Mouse (Mus musculus) limb, embryonic 15.5 days (tissue): ENCODE results near the gene Aldh4a1. TPM values are rescaled to one million over a fixed set of nuclear protein-coding genes. Genes with fewer than 3 reads are reported as not detected.

Experiments used
- ATAC-seq: fragments of 200-750 bp; cut with Nextera tagmentation; 2 replicates; pipeline ENCODE4 v1.8.0; 2017; ENCODE audit warnings: low read depth, moderate TSS enrichment; ENCODE audit not compliant: insufficient number of reproducible peaks, low FRiP score, low TSS enrichment
- H3K27ac ChIP-seq: fragments of 300-500 bp; sonication (generic); 2 replicates; pipeline ENCODE4 v1.5.1; 2015; ENCODE audit warnings: moderate library complexity, mild to moderate bottlenecking, inconsistent platforms
- H3K27me3 ChIP-seq: fragments of 300-500 bp; sonication (generic); 2 replicates; pipeline ENCODE4 v1.6.1; 2015; ENCODE audit warnings: inconsistent platforms
- H3K36me3 ChIP-seq: fragments of 300-500 bp; sonication (generic); 2 replicates; pipeline ENCODE4 v1.6.1; 2015; ENCODE audit warnings: inconsistent platforms
- H3K4me1 ChIP-seq: fragments of 300-500 bp; sonication (generic); 2 replicates; pipeline ENCODE4 v1.6.1; 2015; ENCODE audit warnings: inconsistent platforms
- H3K4me2 ChIP-seq: fragments of 300-500 bp; sonication (generic); 2 replicates; pipeline ENCODE4 v1.6.1; 2015; ENCODE audit warnings: mild to moderate bottlenecking, inconsistent platforms
- H3K4me3 ChIP-seq: fragments of 300-500 bp; sonication (generic); 2 replicates; pipeline ENCODE4 v1.5.1; 2015; ENCODE audit warnings: mild to moderate bottlenecking, inconsistent platforms
- H3K9ac ChIP-seq: fragments of 300-500 bp; sonication (generic); 2 replicates; pipeline ENCODE4 v1.6.1; 2015; ENCODE audit warnings: inconsistent platforms
- H3K9me3 ChIP-seq: fragments of 300-500 bp; sonication (generic); 2 replicates; pipeline ENCODE4 v1.6.1; 2016; ENCODE audit warnings: inconsistent platforms
- WGBS: fragments of 180-500 bp; shearing (Covaris S2); methylation state at CpG from one replicate; pipeline ENCODE4 v1.1.7; 2015; 5-methylcytosine and 5-hydroxymethylcytosine counted together
- polyA plus RNA-seq: library from polyadenylated mRNA; unstranded; fragments of >200 nt; fragmentation: Nextera tagmentation; extraction: Ambion mirVana; gene quantifications from 2 replicates; pipeline ENCODE4 v1.2.1, GENCODE M21; 2015

Aldh4a1 gene
- polyA plus RNA-seq, 1 experiment from 2014 or later: 36.8 TPM

DNA sequence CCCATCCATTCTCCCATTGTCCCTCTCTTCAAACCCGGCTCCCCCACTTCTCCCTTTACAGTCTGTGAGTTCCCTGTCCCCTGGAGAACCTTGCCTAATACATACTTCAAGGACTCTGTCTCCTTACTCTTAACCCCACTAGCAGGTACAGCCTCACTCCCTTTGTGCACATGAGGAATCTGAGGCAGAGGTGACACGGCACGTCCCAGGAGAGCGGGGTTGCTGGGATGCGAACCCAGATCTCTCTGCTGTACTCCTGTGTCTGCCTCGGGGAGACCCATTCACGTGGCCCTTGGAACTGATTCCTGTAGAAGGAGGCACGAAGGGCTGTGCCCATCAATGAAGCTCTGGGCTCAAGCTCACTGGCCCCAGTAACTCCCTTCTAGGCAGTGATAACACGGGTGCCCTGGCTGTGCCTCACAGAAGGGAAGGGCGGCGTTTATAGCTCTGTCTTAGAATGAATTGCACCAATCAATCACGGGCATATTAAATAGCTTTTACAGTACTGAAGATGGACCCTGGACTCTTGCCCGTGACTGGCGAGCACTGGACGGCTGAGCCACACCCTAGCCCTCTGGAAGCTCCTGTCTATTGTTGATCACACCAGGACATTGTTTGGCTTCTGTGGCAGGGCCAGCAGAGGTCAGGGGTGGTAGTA, 27.5 kb downstream of the Aldh4a1 start:
- Histone ChIP-seq H3K27ac (no peak overlapping the region), H3K9me3 (no peaks in the 10 kb centered on the region), H3K4me1 (no peaks in the 10 kb centered on the region), H3K36me3 (peaks cover 27% of the 10 kb centered on the region), H3K4me2 (no peak overlapping the region), H3K4me3 (no peak overlapping the region), H3K27me3 (no peaks in the 10 kb centered on the region), H3K9ac (no peak overlapping the region)
- ATAC-seq: no peak
- 78% methylated on average over 15 of the region's 15 CpGs for WGBS

DNA sequence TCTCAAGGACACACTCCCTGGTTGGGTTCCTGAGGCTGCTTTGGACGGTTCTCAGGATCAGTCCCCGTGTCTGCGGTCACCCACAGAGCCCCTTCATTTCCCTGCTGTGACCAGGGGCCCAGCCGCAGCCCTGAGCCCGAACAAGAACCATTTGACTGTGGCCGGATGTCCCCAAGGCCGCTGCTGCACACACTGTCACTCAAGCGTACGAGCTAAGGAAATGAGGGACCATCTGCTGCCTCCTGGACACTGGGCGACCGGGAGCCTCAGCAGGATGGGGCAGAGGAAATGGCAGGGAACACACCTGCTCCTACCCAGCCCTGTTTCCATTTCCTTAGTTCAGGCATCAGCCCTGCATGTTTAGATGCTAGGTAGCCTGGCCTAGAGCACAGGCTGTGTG, 28.2 kb downstream of the Aldh4a1 start:
- Histone ChIP-seq H3K4me1 (no peaks in the 10 kb centered on the region), H3K27ac (no peak overlapping the region), H3K4me2 (no peak overlapping the region), H3K36me3 (peaks cover 22% of the 10 kb centered on the region), H3K27me3 (no peaks in the 10 kb centered on the region), H3K9ac (no peak overlapping the region), H3K9me3 (no peaks in the 10 kb centered on the region), H3K4me3 (no peak overlapping the region)
- WGBS: 71% methylated on average over 11 of the region's 11 CpGs
- no peak for ATAC-seq

DNA sequence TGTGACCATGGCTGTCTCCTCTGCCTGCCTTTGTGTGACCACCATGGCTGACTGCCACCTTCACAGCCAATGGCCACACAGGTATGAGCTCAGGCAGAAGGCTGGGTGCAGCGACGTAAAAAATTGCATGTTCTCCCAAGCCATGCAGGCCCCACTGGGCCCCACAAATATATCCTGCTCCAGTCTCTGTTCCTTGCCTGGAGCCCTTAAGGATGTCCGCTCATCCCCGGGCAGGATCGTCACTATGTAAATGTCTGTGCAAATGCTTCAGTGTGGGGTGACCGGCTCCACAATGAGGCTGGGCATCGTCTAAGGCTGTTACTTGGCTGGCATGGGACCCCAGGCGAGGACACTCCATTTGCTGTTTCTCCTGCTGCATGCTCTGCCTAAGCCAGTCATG, 30.6 kb downstream of the Aldh4a1 start, which contains the start of gene Tas1r2:
Gene Tas1r2, plus strand, starts transcription at position 301 of the 400 bp plus-strand sequence.
- Histone ChIP-seq H3K4me2 (no peak within 1 kb of the TSS), H3K36me3 (peaks cover 11% of the 10 kb centered on the region), H3K4me1 (no peaks in the 10 kb centered on the region), H3K4me3 (no peak within 1 kb of the TSS), H3K9me3 (no peaks in the 10 kb centered on the region), H3K9ac (no peak within 1 kb of the TSS), H3K27me3 (no peaks in the 10 kb centered on the region), H3K27ac (no peak within 1 kb of the TSS)
- 0 out of 2 replicates have a peak, but pooled peaks have one; percentile 9 for ATAC-seq
- 78% methylated on average over 8 of the region's 8 CpGs for WGBS

DNA sequence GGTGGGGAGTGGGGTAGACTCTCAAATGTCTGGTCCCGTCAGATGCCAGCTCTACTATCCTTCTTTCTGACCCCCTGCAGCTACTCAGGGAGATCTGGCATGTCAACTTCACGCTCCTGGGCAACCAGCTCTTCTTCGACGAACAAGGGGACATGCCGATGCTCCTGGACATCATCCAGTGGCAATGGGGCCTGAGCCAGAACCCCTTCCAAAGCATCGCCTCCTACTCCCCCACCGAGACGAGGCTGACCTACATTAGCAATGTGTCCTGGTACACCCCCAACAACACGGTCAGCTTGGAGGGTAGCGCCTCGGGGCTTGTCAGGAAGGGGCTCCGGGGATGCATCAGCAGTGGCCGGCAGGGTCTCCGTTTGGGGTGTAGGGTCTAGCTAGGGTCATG, 39.2 kb downstream of the Aldh4a1 start:
- 89% methylated on average over 14 of the region's 14 CpGs for WGBS
- no peak overlapping the region for H3K9ac ChIP-seq
- no peaks in the 10 kb centered on the region for H3K36me3 ChIP-seq
- no peaks in the 10 kb centered on the region for H3K9me3 ChIP-seq
- H3K27ac ChIP-seq: no peak overlapping the region
- no peak overlapping the region for H3K4me2 ChIP-seq
- H3K27me3 ChIP-seq: no peaks in the 10 kb centered on the region
- no peak for ATAC-seq
- no peaks in the 10 kb centered on the region for H3K4me1 ChIP-seq
- H3K4me3 ChIP-seq: no peak overlapping the region

DNA sequence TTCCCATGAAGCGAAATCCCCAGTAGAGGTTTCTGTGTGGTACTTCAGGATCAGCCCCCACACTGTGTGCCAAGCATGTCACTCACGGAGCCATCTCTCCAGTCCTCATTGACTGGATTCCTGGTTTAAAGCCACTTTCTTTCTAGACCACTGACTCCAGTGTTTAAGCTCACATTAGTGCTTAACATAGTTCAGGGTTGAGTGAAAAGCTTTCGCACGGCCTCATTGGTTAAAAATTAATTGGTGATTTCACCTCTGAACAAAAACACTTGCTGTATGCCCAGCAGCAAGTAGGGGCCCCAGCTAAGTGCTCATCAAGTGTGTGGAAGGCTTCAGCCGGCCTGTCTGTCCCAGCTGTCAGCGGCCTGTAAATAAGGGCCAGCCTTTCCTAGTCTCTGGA, 45.0 kb downstream of the Aldh4a1 start:
- Histone ChIP-seq H3K27me3 (no peaks in the 10 kb centered on the region), H3K9ac (no peak overlapping the region), H3K9me3 (no peaks in the 10 kb centered on the region), H3K4me2 (no peak overlapping the region), H3K4me1 (no peaks in the 10 kb centered on the region), H3K4me3 (no peak overlapping the region), H3K36me3 (no peaks in the 10 kb centered on the region), H3K27ac (no peak overlapping the region)
- ATAC-seq: no peak
- 70% methylated on average over 6 of the region's 6 CpGs for WGBS

DNA sequence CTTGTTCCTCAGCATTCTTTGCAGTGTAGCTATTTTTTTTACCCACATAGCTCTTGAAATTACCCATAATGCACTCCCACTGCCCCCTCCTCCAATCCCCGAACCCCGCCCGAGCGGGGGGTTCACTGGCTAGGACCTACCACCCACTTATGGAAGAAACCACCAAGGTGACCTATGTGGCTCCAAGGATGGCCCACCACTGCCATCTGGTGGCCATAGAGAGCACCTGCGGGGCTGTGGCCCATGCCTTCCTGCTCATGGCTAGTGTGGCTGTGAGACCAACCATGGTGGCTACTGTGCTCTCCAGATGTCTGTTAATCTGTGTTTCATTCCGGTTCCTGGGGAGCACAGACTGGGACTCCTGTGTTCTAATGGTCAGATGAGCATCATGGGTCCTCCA, 47.2 kb downstream of the Aldh4a1 start:
- Histone ChIP-seq H3K9me3 (no peaks in the 10 kb centered on the region), H3K27me3 (no peaks in the 10 kb centered on the region; the same call in 1 of the 2 replicates), H3K36me3 (no peaks in the 10 kb centered on the region), H3K4me3 (no peak overlapping the region), H3K4me1 (no peaks in the 10 kb centered on the region), H3K4me2 (no peak overlapping the region), H3K27ac (no peak overlapping the region), H3K9ac (no peak overlapping the region)
- no peak for ATAC-seq
- 12% methylated on average over 6 of the region's 6 CpGs for WGBS

DNA sequence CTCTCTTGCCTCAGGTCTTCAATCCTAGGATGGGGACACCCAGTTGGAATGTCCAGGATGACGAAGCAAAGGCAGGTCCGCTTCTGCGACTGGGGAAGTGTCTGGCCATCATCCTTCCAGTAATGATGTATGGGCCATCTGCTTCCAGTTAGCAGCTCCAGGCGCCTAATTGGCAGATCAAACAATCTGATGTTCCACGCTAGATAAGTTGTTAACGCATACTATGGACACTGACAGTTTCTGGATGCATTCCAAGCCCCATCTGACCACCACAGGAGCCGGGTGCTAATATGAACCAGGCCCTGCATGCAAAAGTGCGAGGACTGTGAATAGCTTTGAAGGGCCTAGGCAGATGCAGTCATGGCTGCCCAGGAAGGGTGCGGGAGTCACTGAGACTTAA, 53.0 kb downstream of the Aldh4a1 start:
- no peaks in the 10 kb centered on the region for H3K36me3 ChIP-seq
- no peaks in the 10 kb centered on the region for H3K4me1 ChIP-seq
- no peak overlapping the region for H3K27ac ChIP-seq
- WGBS: 24% methylated on average over 9 of the region's 9 CpGs
- no peak overlapping the region for H3K9ac ChIP-seq
- ATAC-seq: no peak
- no peak overlapping the region for H3K4me3 ChIP-seq
- H3K9me3 ChIP-seq: peaks cover 11% of the 10 kb centered on the region; the same call in 1 of the 2 replicates
- no peak overlapping the region for H3K4me2 ChIP-seq
- H3K27me3 ChIP-seq: no peaks in the 10 kb centered on the region; the same call in 1 of the 2 replicates

DNA sequence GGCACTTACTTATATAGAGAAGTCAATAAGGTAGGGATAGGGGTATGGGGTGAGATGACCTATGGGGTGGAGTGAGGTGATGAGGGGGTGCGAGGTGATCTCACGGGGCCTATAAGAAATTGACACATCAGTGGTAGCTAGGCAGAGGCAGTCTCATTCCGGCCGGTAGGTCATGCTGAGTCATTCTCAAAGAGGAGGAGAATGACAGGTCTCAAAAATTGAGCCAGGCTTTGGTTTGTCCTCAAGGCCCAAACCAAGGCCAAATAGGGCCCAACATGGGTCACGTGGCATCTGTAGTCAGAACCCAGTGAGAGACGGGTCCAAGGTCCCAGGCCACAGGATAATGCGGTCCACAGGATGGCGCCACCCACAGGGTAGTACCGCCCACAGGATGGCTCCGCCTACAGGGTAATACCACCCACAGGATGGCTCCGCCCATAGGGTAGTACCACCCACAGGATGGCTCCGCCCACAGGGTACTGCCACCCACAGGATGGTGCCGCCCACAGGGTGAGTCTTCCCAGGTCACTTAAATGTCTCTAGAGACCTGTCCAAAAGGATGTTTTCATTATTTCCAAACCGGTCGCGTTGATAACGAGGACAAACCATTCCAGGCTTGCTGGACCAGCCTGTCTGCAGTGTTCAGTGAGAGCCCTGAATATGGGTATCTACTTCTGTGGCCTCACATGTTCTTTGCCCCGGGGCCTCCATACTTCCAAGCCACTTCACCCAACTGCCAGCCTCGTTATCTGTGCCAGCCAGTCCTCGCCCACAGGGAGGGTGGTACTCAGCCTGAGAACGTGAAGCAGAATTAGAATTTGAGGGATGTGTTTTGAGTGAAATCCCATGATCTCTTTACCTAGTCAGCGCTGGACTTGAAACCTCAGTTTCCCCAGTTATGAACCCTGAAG, 61.3 kb downstream of the Aldh4a1 start:
- no peak overlapping the region for H3K27ac ChIP-seq
- WGBS: 77% methylated on average over 22 of the region's 22 CpGs
- H3K9me3 ChIP-seq: peaks cover 6% of the 10 kb centered on the region
- H3K9ac ChIP-seq: no peak overlapping the region
- H3K36me3 ChIP-seq: no peaks in the 10 kb centered on the region
- no peak overlapping the region for H3K4me2 ChIP-seq
- H3K27me3 ChIP-seq: no peaks in the 10 kb centered on the region; the same call in 1 of the 2 replicates
- no peak overlapping the region for H3K4me3 ChIP-seq
- no peaks in the 10 kb centered on the region for H3K4me1 ChIP-seq
- ATAC-seq: no peak

DNA sequence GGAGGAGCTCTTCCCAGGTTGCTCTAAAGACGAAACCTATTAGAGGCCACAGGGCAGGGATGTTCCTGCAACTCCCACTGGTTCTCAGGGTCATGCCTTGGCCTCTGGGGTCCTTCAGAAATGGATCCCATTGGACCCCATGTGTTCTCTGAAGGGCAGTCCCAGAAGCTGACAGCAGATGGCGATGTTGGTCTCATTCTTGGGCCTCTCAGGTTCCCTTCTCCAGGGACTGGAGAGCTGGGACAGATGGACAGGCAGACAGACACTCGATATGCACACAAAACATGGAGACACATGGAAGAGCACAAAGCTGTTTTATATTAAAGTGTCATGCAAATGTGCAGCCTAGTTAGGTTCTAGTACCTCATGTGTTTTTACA, 62.0 kb downstream of the Aldh4a1 start:
- ATAC-seq: no peak
- H3K27me3 ChIP-seq: no peaks in the 10 kb centered on the region; the same call in 1 of the 2 replicates
- no peaks in the 10 kb centered on the region for H3K36me3 ChIP-seq
- H3K9me3 ChIP-seq: peaks cover 6% of the 10 kb centered on the region
- H3K4me3 ChIP-seq: no peak overlapping the region
- no peak overlapping the region for H3K27ac ChIP-seq
- 8% methylated on average over 3 of the region's 3 CpGs for WGBS
- H3K4me2 ChIP-seq: no peak overlapping the region
- H3K9ac ChIP-seq: no peak overlapping the region
- peaks cover 4% of the 10 kb centered on the region for H3K4me1 ChIP-seq

DNA sequence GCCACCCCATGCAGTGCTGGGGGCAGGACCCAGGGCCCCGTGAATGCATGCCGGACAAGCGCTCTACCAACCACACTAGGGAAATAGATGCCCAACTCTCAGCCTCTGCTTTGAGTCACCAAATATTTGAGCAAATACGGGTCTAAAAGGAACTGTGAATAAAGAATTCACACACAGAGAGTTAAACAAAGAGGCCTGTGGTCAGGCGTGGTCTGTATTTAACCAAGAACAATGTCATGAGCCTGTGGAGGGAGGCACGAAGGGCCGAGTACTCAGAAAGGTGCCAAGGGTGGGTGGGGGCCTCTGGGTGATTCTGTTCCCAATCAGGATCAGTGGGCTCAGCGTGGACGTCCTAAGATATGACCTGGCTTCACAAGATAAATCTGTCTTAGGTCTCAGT, 65.4 kb downstream of the Aldh4a1 start:
- H3K9ac ChIP-seq: no peak overlapping the region
- no peak overlapping the region for H3K27ac ChIP-seq
- H3K9me3 ChIP-seq: no peaks in the 10 kb centered on the region
- peaks cover 12% of the 10 kb centered on the region for H3K27me3 ChIP-seq
- H3K4me1 ChIP-seq: peaks cover 13% of the 10 kb centered on the region
- no peak overlapping the region for H3K4me2 ChIP-seq
- H3K4me3 ChIP-seq: no peak overlapping the region
- WGBS: 71% methylated on average over 9 of the region's 9 CpGs
- H3K36me3 ChIP-seq: no peaks in the 10 kb centered on the region
- no peak for ATAC-seq

DNA sequence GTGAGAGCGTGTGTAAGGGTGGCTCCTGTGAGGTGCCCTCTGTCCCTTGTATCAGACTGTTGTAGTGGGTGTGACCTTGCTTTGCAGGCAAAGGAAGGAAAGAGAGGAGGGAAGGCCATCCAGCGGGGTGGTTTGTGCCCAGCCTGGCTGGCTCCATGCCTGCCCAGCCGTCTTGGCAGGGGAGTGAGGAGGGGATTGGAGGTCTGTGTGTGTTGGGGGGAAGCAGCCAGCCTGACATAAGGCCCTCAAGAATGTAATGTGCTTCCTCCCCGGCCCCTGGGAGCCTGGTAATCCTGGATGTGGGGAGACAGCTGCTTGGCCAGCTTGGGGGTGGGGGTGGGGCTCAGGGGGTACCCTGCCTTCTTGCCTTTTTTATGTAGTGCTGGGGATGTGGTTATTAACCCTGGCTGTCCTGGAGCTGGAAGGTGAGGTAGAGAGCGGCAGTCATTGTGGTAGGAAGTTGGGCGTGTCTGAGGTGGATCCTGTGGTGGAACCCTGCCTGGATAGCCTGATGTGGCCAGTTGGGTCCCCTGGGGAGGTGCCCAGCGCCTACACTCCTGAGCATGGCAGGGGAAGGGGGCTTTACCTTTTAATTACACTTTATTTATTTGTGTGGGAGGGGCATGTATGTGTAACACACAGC, 67.1 kb downstream of the Aldh4a1 start:
- Histone ChIP-seq H3K27ac (no peak overlapping the region), H3K9ac (no peak overlapping the region), H3K27me3 (peaks cover 12% of the 10 kb centered on the region), H3K4me1 (peaks cover 13% of the 10 kb centered on the region), H3K4me3 (no peak overlapping the region), H3K4me2 (no peak overlapping the region), H3K9me3 (no peaks in the 10 kb centered on the region), H3K36me3 (no peaks in the 10 kb centered on the region)
- WGBS: 22% methylated on average over 7 of the region's 7 CpGs
- ATAC-seq: peak; percentile 41

DNA sequence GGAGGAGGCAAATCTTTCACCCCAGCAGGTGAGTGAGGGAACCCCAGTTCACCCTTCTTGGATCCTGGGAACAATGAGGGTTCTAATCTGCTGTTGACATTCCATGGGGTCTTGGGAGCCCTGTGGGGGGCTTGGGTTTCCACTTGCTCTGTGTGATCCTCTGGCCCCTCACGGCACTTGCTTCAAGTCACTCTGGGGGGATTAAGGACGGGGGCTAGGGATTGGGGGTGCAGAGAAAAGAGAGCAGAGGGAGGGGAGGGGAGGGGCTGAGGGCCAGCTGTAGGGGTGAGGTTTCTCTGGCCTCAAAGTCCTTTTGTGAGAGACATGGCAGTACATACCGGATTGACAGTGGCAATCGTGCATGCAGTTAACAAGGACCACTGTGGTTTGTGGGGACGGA, 70.6 kb downstream of the Aldh4a1 start:
- H3K4me3 ChIP-seq: no peak overlapping the region
- ATAC-seq: no peak
- H3K27me3 ChIP-seq: peaks cover 19% of the 10 kb centered on the region
- H3K9ac ChIP-seq: no peak overlapping the region
- no peaks in the 10 kb centered on the region for H3K36me3 ChIP-seq
- no peak overlapping the region for H3K27ac ChIP-seq
- no peaks in the 10 kb centered on the region for H3K9me3 ChIP-seq
- peaks cover 21% of the 10 kb centered on the region for H3K4me1 ChIP-seq
- H3K4me2 ChIP-seq: no peak overlapping the region
- WGBS: 37% methylated on average over 5 of the region's 5 CpGs
